Mouse (Mus musculus): ENCODE data around the gene Itgb3.

DNA sequence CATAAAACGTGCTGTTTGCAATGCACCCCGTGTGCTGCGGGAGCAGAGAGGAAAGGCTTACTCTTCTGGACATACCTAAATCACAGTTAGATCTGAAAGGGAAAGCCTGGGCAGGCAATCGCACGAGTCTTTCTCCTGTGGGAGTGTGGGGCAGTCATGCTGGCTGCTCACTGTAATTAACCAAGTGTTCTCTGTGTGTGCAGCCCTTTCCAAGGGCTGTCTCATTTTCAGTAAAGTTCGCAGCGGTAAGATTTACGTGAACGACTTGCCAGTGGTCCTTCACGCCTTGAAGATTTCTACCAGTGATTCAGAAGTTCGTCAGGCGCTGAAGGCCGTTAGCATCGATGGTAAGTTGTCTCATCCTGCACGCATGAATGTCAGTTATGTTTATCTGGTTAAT lies 96.3 kb downstream of the Itgb3 start:
- TF ChIP-seq CTCF (IDR thresholded peaks at IDR 0.05; ENCODE audit: extremely low read depth, insufficient read depth, insufficient read length, insufficient replicate concordance) (no peak), POLR2A (IDR thresholded peaks at IDR 0.05; ENCODE audit: low read depth, low read length) (no peak)

Measured in spleen, adult 2 months (tissue).